Mouse (Mus musculus) lung, embryonic 16.5 days (tissue): ENCODE results near the gene Lct. TPM values are rescaled to one million over a fixed set of nuclear protein-coding genes. Genes with fewer than 3 reads are reported as not detected.
"Not testable (repeated sequence)": the region's sequence is repeated elsewhere in the genome, so short reads cannot be mapped to it uniquely, and the experiment has no call there.

Experiments used
- ATAC-seq: fragments of 200-750 bp; cut with Nextera tagmentation; 2 replicates; pipeline ENCODE4 v1.8.0; 2017; ENCODE audit warnings: low read depth, mild to moderate bottlenecking, moderate library complexity
- H3K27ac ChIP-seq: fragments of 300-500 bp; sonication (generic); 2 replicates; pipeline ENCODE4 v1.5.1; 2014; ENCODE audit warnings: mild to moderate bottlenecking, control low read depth, low read length
- H3K27me3 ChIP-seq: fragments of 300-500 bp; sonication (generic); 2 replicates; pipeline ENCODE4 v1.6.1; 2014; ENCODE audit warnings: low read depth, low read length, mixed read lengths; ENCODE audit not compliant: control insufficient read depth, insufficient read depth
- H3K36me3 ChIP-seq: fragments of 300-500 bp; sonication (generic); 2 replicates; pipeline ENCODE4 v1.6.1; 2014; ENCODE audit warnings: low read length; ENCODE audit not compliant: control insufficient read depth, insufficient read depth
- H3K4me1 ChIP-seq: fragments of 300-500 bp; sonication (generic); replicated peaks from 2 replicates; pipeline ENCODE4 v1.6.1; 2014; ENCODE audit warnings: low read length, mixed read lengths; ENCODE audit not compliant: control insufficient read depth, insufficient read depth
- H3K4me2 ChIP-seq: fragments of 300-500 bp; sonication (generic); 2 replicates; pipeline ENCODE4 v1.6.1; 2014; ENCODE audit warnings: low read depth, low read length, control low read depth
- H3K4me3 ChIP-seq: fragments of 300-500 bp; sonication (generic); 2 replicates; pipeline ENCODE4 v1.5.1; 2014; ENCODE audit warnings: mild to moderate bottlenecking, low read length, control low read depth
- H3K9ac ChIP-seq: fragments of 300-500 bp; sonication (generic); 2 replicates; pipeline ENCODE4 v1.6.1; 2014; ENCODE audit warnings: low read length, control low read depth
- H3K9me3 ChIP-seq: fragments of 300-500 bp; sonication (generic); 2 replicates; pipeline ENCODE4 v1.6.1; 2016; ENCODE audit warnings: low read length; ENCODE audit not compliant: control insufficient read depth
- WGBS: fragments of 180-500 bp; shearing (Covaris S2); extraction: QIAGEN DNeasy Blood & Tissue Kit; methylation state at CpG from one replicate; pipeline ENCODE4 v1.1.7; 2014; 5-methylcytosine and 5-hydroxymethylcytosine counted together
- polyA plus RNA-seq: library from polyadenylated mRNA; unstranded; fragments of >200 nt; fragmentation: Nextera tagmentation; extraction: Ambion mirVana; gene quantifications from 2 replicates; pipeline ENCODE4 v1.2.1, GENCODE M21; 2015

Lct gene
- polyA plus RNA-seq, 1 experiment from 2014 or later, result 0.09 TPM

DNA sequence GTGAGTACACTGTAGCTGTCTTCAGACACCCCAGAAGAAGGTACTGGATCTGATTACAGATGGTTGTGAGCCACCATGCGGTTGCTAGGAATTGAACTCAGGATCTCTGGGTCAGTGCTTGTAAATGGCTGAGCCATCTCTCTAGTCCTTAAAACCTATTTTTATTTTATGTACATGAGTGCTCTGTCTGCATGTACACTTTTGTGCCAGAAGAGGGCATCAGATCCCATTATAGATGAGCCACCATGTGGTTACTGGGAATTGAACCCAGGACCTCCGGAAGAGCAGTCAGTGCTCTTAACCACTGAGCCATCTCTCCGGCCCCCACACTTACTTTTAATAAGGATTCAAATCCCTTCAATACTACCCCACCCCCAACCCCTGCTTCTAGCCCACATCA, 45.2 kb downstream of the Lct start:
- H3K27ac ChIP-seq, result no peak overlapping the region
- peaks cover 21% of the 10 kb centered on the region for H3K36me3 ChIP-seq
- H3K4me2 ChIP-seq, result no peak overlapping the region
- H3K9ac ChIP-seq, result no peak overlapping the region
- H3K4me3 ChIP-seq, result no peak overlapping the region
- no peaks in the 10 kb centered on the region for H3K9me3 ChIP-seq
- ATAC-seq, result no peak
- H3K4me1 ChIP-seq, result no peaks in the 10 kb centered on the region
- WGBS, result 99% methylated on average over 3 of the region's 3 CpGs
- H3K27me3 ChIP-seq, result no peaks in the 10 kb centered on the region

DNA sequence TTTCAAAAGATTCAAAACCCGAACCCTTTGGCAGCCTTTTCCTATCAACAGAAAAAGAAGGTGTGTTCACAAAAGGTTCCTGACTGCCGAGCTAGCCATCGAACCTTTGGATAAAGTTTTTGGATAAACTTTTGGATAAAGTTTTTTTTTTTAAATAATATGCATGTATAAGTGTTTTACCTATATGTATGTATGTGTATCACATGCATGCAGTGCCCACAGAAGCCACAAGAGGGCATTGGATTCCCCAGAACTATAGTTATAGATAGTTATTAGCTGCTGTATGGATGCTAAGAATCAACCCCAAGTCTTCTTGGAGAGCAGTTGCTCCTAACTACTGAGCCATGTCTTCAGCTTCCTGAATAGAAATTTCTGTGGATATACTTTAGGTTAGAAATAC, 46.4 kb downstream of the Lct start:
- Histone ChIP-seq H3K36me3 (peaks cover 29% of the 10 kb centered on the region), H3K9ac (no peak overlapping the region), H3K27ac (no peak overlapping the region), H3K27me3 (no peaks in the 10 kb centered on the region), H3K4me2 (no peak overlapping the region), H3K4me3 (no peak overlapping the region), H3K4me1 (no peaks in the 10 kb centered on the region), H3K9me3 (no peaks in the 10 kb centered on the region)
- WGBS, result 93% methylated on average over 3 of the region's 3 CpGs
- no peak for ATAC-seq

DNA sequence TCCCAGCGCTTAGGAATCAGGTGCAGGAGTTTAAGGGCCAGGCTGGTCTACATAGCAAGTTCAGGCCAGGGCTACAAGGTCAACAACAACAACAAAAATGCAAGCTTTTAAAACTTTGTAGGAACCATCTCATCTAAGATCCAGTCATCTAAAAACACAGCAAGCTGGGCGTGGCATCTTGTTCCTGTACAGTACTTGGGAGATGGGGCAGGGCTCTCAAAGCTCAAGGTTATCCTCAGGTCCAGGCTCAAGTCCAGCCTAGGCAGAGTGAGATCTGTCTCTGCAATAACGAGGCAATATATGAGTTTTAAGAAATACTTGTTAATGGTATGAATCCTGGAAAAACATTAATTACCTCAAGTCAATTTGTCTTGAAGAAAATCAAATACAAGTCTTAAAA, 49.6 kb downstream of the Lct start:
- 91% methylated on average over 3 of the region's 3 CpGs for WGBS

DNA sequence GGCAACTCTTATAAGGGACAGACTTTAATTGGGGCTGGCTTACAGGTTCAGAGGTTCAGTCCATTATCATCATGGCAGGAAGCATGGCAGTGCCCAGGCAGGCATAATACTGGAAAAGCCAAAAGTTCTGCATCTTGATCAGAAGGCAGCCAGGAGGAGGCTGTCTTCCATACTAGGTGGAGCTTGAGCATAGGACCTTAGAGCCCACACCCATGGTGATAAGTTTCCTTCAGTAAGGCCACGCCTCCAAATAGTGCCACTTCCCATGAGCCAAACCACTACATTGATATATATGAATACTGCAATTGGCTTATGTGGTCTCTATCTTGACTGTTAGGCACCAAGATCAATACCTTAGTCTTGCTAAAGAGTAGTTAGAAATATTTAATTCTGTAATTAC, 52.2 kb downstream of the Lct start:
- H3K4me1 ChIP-seq, result no peaks in the 10 kb centered on the region

More for the DNA sequence above, 49.6 kb downstream of the Lct start:
- Histone ChIP-seq H3K9ac (no peak overlapping the region), H3K36me3 (peaks cover 47% of the 10 kb centered on the region), H3K27ac (no peak overlapping the region), H3K4me2 (no peak overlapping the region), H3K27me3 (no peaks in the 10 kb centered on the region), H3K4me3 (no peak overlapping the region), H3K4me1 (no peaks in the 10 kb centered on the region), H3K9me3 (no peaks in the 10 kb centered on the region)
- no peak for ATAC-seq

DNA sequence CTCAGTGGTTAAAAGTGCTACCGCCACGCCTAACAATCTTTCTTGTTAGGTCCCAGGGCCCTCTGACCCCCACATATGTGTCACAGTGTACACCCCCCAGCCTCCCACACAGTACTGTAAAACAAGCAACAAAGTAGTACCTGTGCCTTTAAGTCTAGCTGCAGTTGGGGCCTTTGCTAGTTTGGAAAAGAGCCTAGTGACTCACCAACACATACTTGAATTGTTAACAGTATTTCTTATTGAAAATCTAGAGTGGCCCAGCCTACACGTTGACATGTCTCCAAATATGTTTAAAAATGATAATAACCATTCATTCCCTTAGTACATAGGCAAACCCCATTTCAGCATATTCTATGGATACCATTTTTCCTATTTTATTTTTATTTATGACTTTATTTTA, 57.4 kb downstream of the Lct start:
- no peak overlapping the region for H3K9ac ChIP-seq
- no peaks in the 10 kb centered on the region for H3K27me3 ChIP-seq
- 86% methylated on average over 3 of the region's 3 CpGs for WGBS
- no peak overlapping the region for H3K27ac ChIP-seq
- H3K9me3 ChIP-seq, result no peaks in the 10 kb centered on the region
- H3K4me2 ChIP-seq, result no peak overlapping the region
- ATAC-seq, result no peak
- no peaks in the 10 kb centered on the region for H3K4me1 ChIP-seq
- no peak overlapping the region for H3K4me3 ChIP-seq
- H3K36me3 ChIP-seq, result peaks cover 54% of the 10 kb centered on the region

More for the DNA sequence above, 52.2 kb downstream of the Lct start:
- no peak overlapping the region for H3K9ac ChIP-seq
- no peak overlapping the region for H3K4me3 ChIP-seq
- no peaks in the 10 kb centered on the region for H3K27me3 ChIP-seq
- H3K4me2 ChIP-seq, result no peak overlapping the region
- WGBS, result 96% methylated on average over 1 of the region's 1 CpGs
- peaks cover 50% of the 10 kb centered on the region for H3K36me3 ChIP-seq
- no peak for ATAC-seq
- no peak overlapping the region for H3K27ac ChIP-seq
- no peaks in the 10 kb centered on the region for H3K9me3 ChIP-seq

DNA sequence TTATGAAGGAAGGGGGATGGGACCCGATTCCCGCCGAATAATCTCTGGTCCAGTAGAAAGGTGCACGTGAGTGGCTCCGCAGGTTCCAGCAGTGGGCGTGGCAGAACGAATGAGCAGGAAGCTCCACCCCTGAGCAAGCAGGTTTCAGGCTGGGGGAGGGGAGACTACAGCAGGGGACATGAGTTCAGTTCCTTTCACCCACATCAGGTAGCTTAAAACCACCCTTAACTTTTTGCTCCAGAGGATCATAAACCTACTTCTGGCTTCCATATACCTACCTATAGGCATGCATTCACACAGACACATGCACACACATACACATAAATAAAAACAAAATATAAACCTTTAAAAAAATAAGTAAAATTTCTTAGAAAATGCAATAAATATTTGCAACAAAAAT, 61.1 kb downstream of the Lct start:
- not testable (repeated sequence) for H3K9ac ChIP-seq, H3K4me2 ChIP-seq, H3K9me3 ChIP-seq, H3K4me1 ChIP-seq, ATAC-seq, H3K4me3 ChIP-seq, H3K27me3 ChIP-seq, H3K27ac ChIP-seq
- H3K36me3 ChIP-seq, result peaks cover 39% of the 10 kb centered on the region
- 77% methylated on average over 7 of the region's 7 CpGs for WGBS

DNA sequence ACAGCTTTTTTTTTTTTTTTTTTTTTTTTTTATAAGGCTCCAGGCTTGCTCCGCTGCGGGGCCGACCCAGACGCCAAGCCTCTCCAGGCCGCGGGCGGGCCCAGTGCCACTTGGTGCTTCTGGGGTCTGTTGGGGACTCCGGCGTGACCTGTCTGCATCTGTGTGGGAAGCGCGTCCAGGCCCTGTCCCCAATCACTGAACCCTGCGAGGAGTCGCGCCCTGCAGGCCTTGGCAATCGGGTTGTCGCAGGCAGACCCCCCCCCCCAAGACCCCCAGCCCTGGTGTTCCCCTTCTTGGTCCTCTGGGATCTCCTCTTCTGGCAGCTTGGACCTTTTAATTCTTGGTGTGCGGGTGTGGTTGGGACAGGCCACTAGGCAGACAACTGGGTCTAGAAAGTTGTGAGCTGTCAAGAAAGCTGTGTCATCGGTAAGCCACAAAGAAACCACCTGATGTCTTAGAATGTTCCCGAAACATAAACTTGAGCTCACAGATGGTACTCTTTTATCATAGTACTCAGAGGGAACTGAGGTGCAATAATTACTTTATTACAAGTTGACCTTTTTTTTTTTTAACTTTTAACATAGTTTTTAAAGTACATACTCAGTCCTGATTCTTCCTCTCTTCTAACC, 83.3 kb downstream of the Lct start:
- Histone ChIP-seq H3K4me2 (peak overlapping the region; percentile 89), H3K4me3 (peak overlapping the region; percentile 85), H3K9ac (peak overlapping the region; percentile 91), H3K27me3 (no peaks in the 10 kb centered on the region), H3K27ac (peak overlapping the region; percentile 86), H3K4me1 (peaks cover 3% of the 10 kb centered on the region; the same call in 1 of the 2 replicates), H3K9me3 (no peaks in the 10 kb centered on the region), H3K36me3 (no peaks in the 10 kb centered on the region)
- 1% methylated on average over 19 of the region's 19 CpGs for WGBS
- peak; percentile 37; the same call in 1 of the 2 replicates for ATAC-seq

DNA sequence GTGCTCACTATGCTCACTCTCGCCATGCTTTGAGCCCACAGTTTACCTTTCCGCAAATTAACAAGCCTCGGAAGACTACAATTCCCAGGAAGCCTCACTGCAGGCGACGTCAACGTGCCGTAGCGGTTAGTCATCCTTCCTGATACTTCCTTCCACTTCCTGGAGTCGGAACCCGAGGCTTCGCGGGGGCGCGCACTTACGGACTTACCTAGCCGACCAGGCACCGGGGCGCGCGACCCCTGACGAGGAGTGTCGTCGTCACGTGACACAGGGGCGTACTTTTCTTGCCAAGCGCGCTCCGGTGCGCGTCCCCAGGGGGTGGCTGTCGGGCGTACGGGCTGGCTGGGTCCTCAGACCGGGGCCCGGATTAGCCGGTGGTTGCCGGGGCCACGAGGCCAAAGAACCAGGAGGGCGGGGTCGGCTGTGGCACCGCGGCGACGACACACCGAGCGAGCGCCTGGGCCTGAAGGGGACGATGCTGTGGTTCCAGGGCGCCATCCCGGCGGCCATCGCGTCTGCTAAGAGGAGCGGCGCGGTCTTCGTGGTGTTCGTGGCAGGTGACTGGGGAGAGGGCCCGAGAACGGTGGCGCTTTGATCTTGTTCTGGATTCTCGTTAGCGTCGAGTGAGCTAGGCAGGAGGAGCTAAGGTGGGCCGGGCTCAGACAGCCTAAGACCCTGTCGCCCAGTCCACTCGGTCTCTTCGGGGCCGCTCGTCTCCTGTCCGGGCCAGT, 84.0 kb downstream of the Lct start:
- no peaks in the 10 kb centered on the region for H3K9me3 ChIP-seq
- peak overlapping the region; percentile 91 for H3K9ac ChIP-seq
- H3K27ac ChIP-seq, result peak overlapping the region; percentile 86
- no peaks in the 10 kb centered on the region for H3K36me3 ChIP-seq
- H3K4me1 ChIP-seq, result peaks cover 3% of the 10 kb centered on the region; the same call in 1 of the 2 replicates
- H3K4me3 ChIP-seq, result peak overlapping the region; percentile 85
- WGBS, result 0% methylated on average over 71 of the region's 71 CpGs
- ATAC-seq, result peak; percentile 96
- H3K27me3 ChIP-seq, result no peaks in the 10 kb centered on the region
- H3K4me2 ChIP-seq, result peak overlapping the region; percentile 89

DNA sequence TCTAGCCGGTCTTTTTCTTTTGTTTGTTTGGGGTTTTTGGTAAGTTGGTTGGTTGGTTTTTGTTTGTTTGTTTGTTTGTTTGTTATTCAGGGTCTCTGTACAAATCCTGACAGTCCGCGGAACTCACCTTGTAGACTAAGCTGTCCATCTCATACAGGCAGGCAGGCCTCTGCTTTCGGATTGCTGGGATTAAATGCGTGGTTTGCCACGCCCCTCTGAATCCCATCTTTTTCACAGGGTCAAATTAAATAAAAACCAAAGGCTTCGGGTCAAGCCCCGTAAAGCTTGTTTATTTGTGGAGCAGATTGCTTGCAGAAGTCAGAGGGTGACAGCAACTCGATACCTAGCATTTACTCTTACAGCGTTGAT, 84.5 kb downstream of the Lct start, which contains the start of gene Ubxn4:
Ubxn4 (plus strand) TSS at position 338 of the 369 bp plus-strand sequence.
- H3K9ac ChIP-seq, result peak within 1 kb of the TSS; percentile 91
- H3K9me3 ChIP-seq, result no peaks in the 10 kb centered on the region
- H3K27me3 ChIP-seq, result no peaks in the 10 kb centered on the region
- H3K27ac ChIP-seq, result peak within 1 kb of the TSS; percentile 86
- peaks cover 3% of the 10 kb centered on the region; the same call in 1 of the 2 replicates for H3K4me1 ChIP-seq
- peak; percentile 18 for ATAC-seq
- peak within 1 kb of the TSS; percentile 89 for H3K4me2 ChIP-seq
- no peaks in the 10 kb centered on the region for H3K36me3 ChIP-seq
- H3K4me3 ChIP-seq, result peak within 1 kb of the TSS; percentile 85
- 9% methylated on average over 10 of the region's 10 CpGs for WGBS
